Mouse (Mus musculus) G1E (cell line): Measurements from ENCODE around the gene Acox1. TPM values are rescaled to one million over a fixed set of nuclear protein-coding genes. Genes with fewer than 3 reads are reported as not detected.

Experiments used
- ATAC-seq: 2 replicates; pipeline ENCODE4 v1.8.0; 2016; ENCODE audit warnings: mild to moderate bottlenecking; ENCODE audit not compliant: insufficient number of reproducible peaks, poor library complexity, low FRiP score, severe bottlenecking; ENCODE audit errors: extremely low read depth
- DNase-seq: peaks from one replicate; pipeline ENCODE4 v3.0.0; 2012; ENCODE audit warnings: low spot score
- H3K27me3 ChIP-seq: 2 replicates; pipeline ENCODE4 v1.6.1; 2012; ENCODE audit warnings: mild to moderate bottlenecking, low read length, inconsistent platforms; ENCODE audit not compliant: insufficient read depth
- H3K36me3 ChIP-seq: replicated peaks from 2 replicates; pipeline ENCODE3; 2012; ENCODE audit warnings: mild to moderate bottlenecking, inconsistent platforms
- H3K4me1 ChIP-seq: 2 replicates; pipeline ENCODE4 v1.6.1; 2012; ENCODE audit warnings: low read depth, low read length, inconsistent platforms, mixed read lengths; ENCODE audit not compliant: insufficient read depth
- H3K4me3 ChIP-seq: 2 replicates; pipeline ENCODE4 v1.5.1; 2012; ENCODE audit warnings: low read depth, mild to moderate bottlenecking, inconsistent platforms, low read length, moderate library complexity, mixed read lengths
- H3K9me3 ChIP-seq: replicated peaks from 2 replicates; pipeline ENCODE4 v1.6.1; 2012; ENCODE audit warnings: inconsistent platforms
- CTCF ChIP-seq: IDR thresholded peaks from 2 replicates; pipeline ENCODE4 v1.5.1; 2012; ENCODE audit warnings: low read depth, low read length, inconsistent platforms, mixed read lengths
- GATA1 ChIP-seq: IDR thresholded peaks from 2 replicates; pipeline ENCODE4 v1.6.1; 2012; ENCODE audit warnings: borderline replicate concordance, low read length, inconsistent platforms, mixed read lengths
- GATA2 ChIP-seq: IDR thresholded peaks from 2 replicates; pipeline ENCODE4 v1.6.1; 2012; ENCODE audit warnings: low read depth, low read length, inconsistent platforms, borderline replicate concordance
- POLR2AphosphoS5 ChIP-seq: IDR thresholded peaks from 2 replicates; pipeline ENCODE4 v1.6.1; 2012; ENCODE audit warnings: low read depth, low read length, inconsistent platforms; ENCODE audit not compliant: insufficient replicate concordance
- TAL1 ChIP-seq: conservative IDR thresholded peaks from 2 replicates; pipeline ENCODE4 v1.6.1; 2012; ENCODE audit warnings: low read depth, low read length, inconsistent platforms, mixed read lengths
- polyA plus RNA-seq: library from polyadenylated mRNA; stranded (reverse); fragments of >175 nt; gene quantifications from 2 replicates; pipeline ENCODE4 v1.2.3, GENCODE M21; 2012
- total RNA-seq, 2 experiments: library from RNA; stranded (forward) in 1 of 2; stranded (reverse) in 1 of 2; fragments of 200-1000 nt in 1 of 2; fragments of >200 nt in 1 of 2; fragmentation: Nextera tagmentation in 1 of 2; gene quantifications; 2 replicates each; pipeline ENCODE4 v1.2.3; 2014 to 2017

Acox1 gene
- total and polyA plus RNA-seq, 3 experiments = 2.8 to 55.8 (median 35.6) TPM

DNA sequence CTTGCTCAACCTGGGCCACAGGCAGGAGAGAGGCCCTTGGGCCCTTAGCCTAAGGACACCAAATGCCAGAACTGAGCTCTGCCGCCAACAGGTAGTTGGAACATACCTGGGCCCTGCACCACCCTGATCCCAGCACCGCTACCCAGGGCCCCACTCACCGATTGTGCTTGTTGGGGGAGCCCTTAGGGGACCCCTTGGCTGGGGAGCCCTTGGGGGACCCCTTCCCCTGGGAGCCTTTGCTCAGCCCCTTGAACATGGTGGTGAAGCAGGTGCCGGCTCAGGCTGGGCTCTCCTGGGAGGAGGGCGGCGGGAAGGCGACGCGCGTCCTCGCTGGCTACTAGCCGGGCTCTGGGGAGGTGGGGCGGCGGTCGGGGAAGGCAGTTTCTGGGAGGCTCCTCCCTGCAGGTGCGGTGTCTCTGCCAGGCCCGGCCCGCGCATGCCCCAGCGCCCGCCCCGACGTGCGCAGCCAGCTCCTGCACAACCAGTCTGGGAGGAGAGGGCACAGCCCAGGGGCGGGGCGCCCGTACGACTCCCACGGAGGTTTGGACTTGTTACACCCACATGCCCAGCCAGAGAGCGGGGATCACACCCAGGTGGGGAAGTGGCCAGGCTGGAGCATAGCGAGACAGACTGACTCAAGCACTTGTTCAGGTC lies 39.0 kb upstream of the Acox1 start, which contains the start of gene Evpl:
TSS of gene Evpl (minus strand) at position 336 of the 654 bp plus-strand sequence.
- Histone ChIP-seq H3K4me1 (peaks cover 5% of the 10 kb centered on the region; the same call in 1 of the 2 replicates), H3K4me3 (no peak within 1 kb of the TSS), H3K27me3 (peaks cover 59% of the 10 kb centered on the region), H3K9me3 (no peaks in the 10 kb centered on the region), H3K36me3 (peaks cover 6% of the 10 kb centered on the region)
- no peak for DNase-seq
- no peak for TF ChIP-seq GATA2
- no peak for TF ChIP-seq CTCF
- no peak for TF ChIP-seq POLR2AphosphoS5
- no peak for ATAC-seq

DNA sequence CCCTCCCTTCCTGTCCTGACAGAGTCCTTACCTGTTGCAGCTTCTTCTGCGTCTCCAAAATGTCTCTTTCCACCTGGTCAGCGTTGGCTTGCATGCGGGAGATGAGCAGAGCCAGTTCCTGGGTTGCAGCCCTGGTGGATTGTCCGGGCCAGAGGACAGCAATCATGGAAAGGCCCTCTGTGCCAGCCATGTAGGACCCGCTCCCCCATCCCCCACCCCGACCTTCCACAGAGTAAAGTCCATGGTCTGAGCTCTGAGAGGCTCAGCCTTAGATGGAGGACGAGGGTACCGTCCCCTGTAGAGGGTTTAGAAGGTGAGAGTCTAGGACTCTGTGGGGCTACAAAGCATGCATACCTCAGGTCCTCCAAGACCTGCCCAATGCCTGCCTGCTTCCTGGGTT lies 36.1 kb upstream of the Acox1 start:
- Histone ChIP-seq H3K36me3 (no peaks in the 10 kb centered on the region), H3K4me1 (peaks cover 5% of the 10 kb centered on the region; the same call in 1 of the 2 replicates), H3K9me3 (no peaks in the 10 kb centered on the region), H3K4me3 (no peak overlapping the region), H3K27me3 (peaks cover 74% of the 10 kb centered on the region)
- TF ChIP-seq TAL1 (no peak), GATA1 (no peak)
- DNase-seq = no peak
- no peak for ATAC-seq

DNA sequence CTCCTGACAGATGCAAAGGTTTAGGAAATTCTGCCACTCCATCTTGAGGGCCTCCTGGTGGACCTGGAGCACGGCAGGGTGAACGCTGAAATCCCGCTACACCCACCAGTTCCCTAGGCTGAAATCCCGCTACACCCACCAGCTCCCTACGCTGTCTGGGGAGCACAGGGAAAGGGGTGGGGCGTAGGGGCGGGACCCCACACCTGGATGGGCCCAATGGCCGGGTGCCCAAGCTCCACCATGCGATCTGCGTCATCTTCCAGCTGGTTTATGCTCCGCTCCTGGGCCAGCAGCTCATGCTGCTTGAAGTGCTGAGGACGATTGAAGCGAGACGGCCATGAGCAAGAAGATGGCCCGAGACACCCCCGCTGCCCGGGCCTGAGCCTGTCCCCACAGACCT lies 33.6 kb upstream of the Acox1 start:
- Histone ChIP-seq H3K36me3 (no peaks in the 10 kb centered on the region), H3K4me3 (no peak overlapping the region), H3K4me1 (no peaks in the 10 kb centered on the region), H3K9me3 (no peaks in the 10 kb centered on the region), H3K27me3 (peaks cover 84% of the 10 kb centered on the region)
- TF ChIP-seq POLR2AphosphoS5 (no peak), GATA1 (no peak), CTCF (no peak), GATA2 (no peak), TAL1 (no peak)
- ATAC-seq (no peak), DNase-seq (no peak)

DNA sequence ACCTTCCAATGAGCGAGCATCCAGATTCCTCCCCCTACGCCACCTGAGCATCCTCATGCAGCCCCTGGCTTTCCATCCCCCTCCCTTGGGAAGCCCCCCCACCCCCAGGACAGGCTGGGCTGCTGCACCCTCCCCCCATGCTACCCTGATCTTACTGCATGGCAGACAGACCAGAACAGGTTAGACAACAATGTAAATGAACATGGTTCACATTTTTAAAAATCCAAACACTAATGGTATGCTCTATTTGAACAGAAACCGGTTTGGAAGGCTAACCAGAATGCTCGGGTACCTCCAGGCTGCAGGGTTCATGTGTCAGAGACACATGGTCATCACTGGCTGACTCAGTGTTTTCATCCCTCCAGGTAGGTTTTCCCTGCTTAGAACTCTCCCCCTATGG lies 29.9 kb upstream of the Acox1 start:
- peaks cover 11% of the 10 kb centered on the region for H3K9me3 ChIP-seq
- ATAC-seq = no peak
- H3K27me3 ChIP-seq = peaks cover 69% of the 10 kb centered on the region
- TF ChIP-seq GATA2 (no peak), GATA1 (no peak), CTCF (no peak)
- no peak overlapping the region for H3K4me3 ChIP-seq
- no peaks in the 10 kb centered on the region for H3K36me3 ChIP-seq
- no peak for DNase-seq
- H3K4me1 ChIP-seq = peaks cover 3% of the 10 kb centered on the region; the same call in 1 of the 2 replicates

DNA sequence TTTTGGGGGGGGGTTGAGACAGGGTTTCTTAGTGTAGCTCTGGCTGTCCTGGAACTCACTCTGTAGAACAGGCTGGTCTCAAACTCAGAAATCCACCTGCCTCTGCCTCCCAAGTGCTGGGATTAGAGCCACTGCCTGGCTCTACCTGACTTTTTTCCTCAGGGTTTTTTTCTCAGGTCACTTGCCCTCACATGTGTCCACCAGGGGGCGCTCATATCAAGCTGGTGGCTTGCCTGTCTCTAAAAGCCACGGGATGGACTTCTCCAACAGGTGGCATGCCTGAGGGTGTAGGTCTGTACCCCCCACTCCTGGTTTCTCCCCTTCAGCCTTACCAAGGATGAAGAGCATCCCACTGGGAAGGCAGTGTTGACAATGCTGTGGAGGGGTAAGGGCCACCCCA lies 27.6 kb upstream of the Acox1 start:
- ATAC-seq (no peak), DNase-seq (peak; percentile 68)
- peaks cover 3% of the 10 kb centered on the region; the same call in 1 of the 2 replicates for H3K4me1 ChIP-seq
- H3K36me3 ChIP-seq = no peaks in the 10 kb centered on the region
- H3K27me3 ChIP-seq = peaks cover 72% of the 10 kb centered on the region
- no peak overlapping the region for H3K4me3 ChIP-seq
- peaks cover 34% of the 10 kb centered on the region for H3K9me3 ChIP-seq
- TF ChIP-seq CTCF = peak; percentile 71
- no peak for TF ChIP-seq POLR2AphosphoS5

DNA sequence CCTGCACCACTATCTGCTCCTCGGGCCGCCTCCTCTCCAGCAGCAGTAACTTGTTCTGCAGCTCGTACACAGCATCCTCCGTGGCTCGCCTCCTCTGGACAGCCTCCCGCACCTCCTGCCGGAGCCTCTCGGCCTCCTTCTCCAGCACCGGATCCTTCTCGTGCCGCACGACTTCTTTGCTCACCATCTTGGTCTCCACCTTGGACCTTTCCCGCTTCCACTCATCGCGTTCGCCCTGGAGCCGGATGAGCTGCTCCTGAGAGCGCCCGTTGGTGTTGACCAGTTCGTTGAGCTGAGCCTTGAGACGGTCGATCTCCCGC lies 23.9 kb upstream of the Acox1 start:
- peaks cover 40% of the 10 kb centered on the region for H3K9me3 ChIP-seq
- TF ChIP-seq GATA2 = no peak
- TF ChIP-seq TAL1 = no peak
- no peak for TF ChIP-seq CTCF
- TF ChIP-seq GATA1 = no peak
- TF ChIP-seq POLR2AphosphoS5 = no peak
- H3K4me1 ChIP-seq = peaks cover 26% of the 10 kb centered on the region
- H3K4me3 ChIP-seq = no peak overlapping the region
- DNase-seq = no peak
- no peaks in the 10 kb centered on the region for H3K36me3 ChIP-seq
- no peak for ATAC-seq
- H3K27me3 ChIP-seq = peaks cover 51% of the 10 kb centered on the region
